Mouse (Mus musculus) layer of hippocampus, postnatal 14 days (tissue): Measurements from ENCODE around the gene Nfyc. TPM values are rescaled to one million over a fixed set of nuclear protein-coding genes. Genes with fewer than 3 reads are reported as not detected.

Source experiments
- DNase-seq, 2 experiments: peaks; one replicate each; pipeline ENCODE4 v3.0.0; 2021 to 2022; ENCODE audit warnings: low spot score in 2 of 2, mixed read lengths in 1 of 2
- total RNA-seq, 2 experiments: library from RNA; stranded (reverse); gene quantifications; 2 replicates each; pipeline ENCODE4 v1.2.3; 2021

Nfyc gene
- total RNA-seq, 2 experiments from 2014 or later: 49.1 to 53.8 TPM

- peak; percentile 71 to 84 for DNase-seq
These were observed 76.1 kb downstream of the Nfyc start for GRCm38 (mm10) chr4:120755299-120755698.

- DNase-seq: no peak
These were observed 81.8 kb downstream of the Nfyc start for GRCm38 (mm10) chr4:120749601-120750000.

- DNase-seq: no peak
These were observed 83.2 kb downstream of the Nfyc start, which contains the start of gene Kcnq4 for GRCm38 (mm10) chr4:120747941-120748866. TSS of gene Kcnq4 (minus strand) at chr4:120748612.

- DNase-seq: no peak
These were observed 84.1 kb downstream of the Nfyc start for GRCm38 (mm10) chr4:120747243-120747792.

GRCm38 (mm10) chr4:120746552-120747150 is 84.7 kb downstream of the Nfyc start:
- no peak for DNase-seq

GRCm38 (mm10) chr4:120745731-120746551 is 85.4 kb downstream of the Nfyc start:
- DNase-seq: peak in 1 of 2 experiments; percentile 22

- DNase-seq: no peak
These were observed 87.7 kb downstream of the Nfyc start for GRCm38 (mm10) chr4:120743636-120744035.

GRCm38 (mm10) chr4:120741303-120741702 is 90.1 kb downstream of the Nfyc start:
- DNase-seq: peak; percentile 35 to 53

- no peak for DNase-seq
These were observed 97.3 kb downstream of the Nfyc start for GRCm38 (mm10) chr4:120734012-120734622.

- DNase-seq: no peak
These were observed 98.6 kb downstream of the Nfyc start for GRCm38 (mm10) chr4:120732737-120733136.

GRCm38 (mm10) chr4:120731030-120731644 is 100.2 kb downstream of the Nfyc start:
- DNase-seq: peak in 1 of 2 experiments; percentile 31

GRCm38 (mm10) chr4:120730574-120730973 is 100.8 kb downstream of the Nfyc start:
- DNase-seq: no peak

GRCm38 (mm10) chr4:120730146-120730545 is 101.2 kb downstream of the Nfyc start:
- no peak for DNase-seq

GRCm38 (mm10) chr4:120729441-120729840 is 101.9 kb downstream of the Nfyc start:
- DNase-seq: no peak

GRCm38 (mm10) chr4:120727842-120728241 is 103.5 kb downstream of the Nfyc start:
- no peak for DNase-seq

- DNase-seq: no peak
These were observed 105.2 kb downstream of the Nfyc start for GRCm38 (mm10) chr4:120726174-120726573.

- DNase-seq: no peak
These were observed 105.8 kb downstream of the Nfyc start for GRCm38 (mm10) chr4:120725516-120726090.

- no peak for DNase-seq
These were observed 109.8 kb downstream of the Nfyc start for GRCm38 (mm10) chr4:120721574-120721973.

GRCm38 (mm10) chr4:120719152-120719551 is 112.2 kb downstream of the Nfyc start:
- DNase-seq: no peak

- DNase-seq: peak; percentile 32 to 47
These were observed 113.8 kb downstream of the Nfyc start for GRCm38 (mm10) chr4:120717591-120717990.
